Mouse (Mus musculus): ENCODE data around the gene Dnajb12.

DNA sequence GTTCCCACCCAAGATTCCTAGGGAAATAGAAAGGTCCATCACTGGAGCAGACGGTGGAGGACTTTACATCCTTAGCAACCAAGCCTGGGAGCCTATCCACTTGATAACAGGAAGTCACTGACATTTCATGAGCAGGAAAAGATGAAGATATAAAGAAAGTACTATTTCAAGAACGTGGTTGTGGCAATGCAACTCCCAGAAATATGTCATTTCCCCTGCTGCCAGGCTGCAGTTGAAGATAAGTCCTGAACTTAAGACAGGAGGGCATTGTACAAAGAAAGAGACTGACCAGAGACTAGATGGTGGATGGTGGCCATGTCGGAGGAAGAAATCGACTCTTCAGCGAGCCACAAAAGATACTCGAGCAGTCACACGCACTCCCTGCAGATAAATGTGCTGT lies 47.4 kb upstream of the Dnajb12 start:
- no peak for TF ChIP-seq POLR2A (IDR thresholded peaks at IDR 0.05; ENCODE audit: control insufficient read depth, low read depth, low read length)
- TF ChIP-seq CTCF (IDR thresholded peaks at IDR 0.05; ENCODE audit: control insufficient read depth, insufficient read depth, insufficient replicate concordance, low read depth, low read length): no peak
